Mouse (Mus musculus) forebrain, embryonic 11.5 days (tissue): ENCODE measurements around the gene Tmem127. TPM values are rescaled to one million over a fixed set of nuclear protein-coding genes. Genes with fewer than 3 reads are reported as not detected.
"Not testable (repeated sequence)": the region's sequence is repeated elsewhere in the genome, so short reads cannot be mapped to it uniquely, and the experiment has no call there.

Source experiments
- ATAC-seq: fragments of 200-750 bp; cut with Nextera tagmentation; replicated peaks from 2 replicates; pipeline ENCODE4 v1.8.0; 2017; ENCODE audit warnings: moderate TSS enrichment; ENCODE audit not compliant: low FRiP score
- DNase-seq: peaks from one replicate; pipeline ENCODE4 v3.0.0-alpha.2; 2017; ENCODE audit warnings: low spot score
- H3K27ac ChIP-seq: fragments of 300-500 bp; sonication (generic); 2 replicates; pipeline ENCODE4 v1.5.1; 2014; ENCODE audit warnings: low read depth, low read length
- H3K27me3 ChIP-seq: fragments of 300-500 bp; sonication (generic); 2 replicates; pipeline ENCODE4 v1.6.1; 2014; ENCODE audit warnings: mild to moderate bottlenecking, low read length, mixed read lengths; ENCODE audit not compliant: control insufficient read depth, insufficient read depth
- H3K36me3 ChIP-seq: fragments of 300-500 bp; sonication (generic); 2 replicates; pipeline ENCODE4 v1.6.1; 2014; ENCODE audit warnings: mild to moderate bottlenecking, low read length, moderate library complexity, mixed read lengths; ENCODE audit not compliant: control insufficient read depth, insufficient read depth
- H3K4me1 ChIP-seq: fragments of 300-500 bp; sonication (generic); replicated peaks from 2 replicates; pipeline ENCODE4 v1.6.1; 2014; ENCODE audit warnings: low read length, mixed read lengths; ENCODE audit not compliant: control insufficient read depth, insufficient read depth
- H3K4me2 ChIP-seq: fragments of 300-500 bp; sonication (generic); 2 replicates; pipeline ENCODE4 v1.6.1; 2014; ENCODE audit warnings: low read depth, mild to moderate bottlenecking, low read length, moderate library complexity, mixed read lengths; ENCODE audit not compliant: severe bottlenecking
- H3K4me3 ChIP-seq: fragments of 300-500 bp; sonication (generic); 2 replicates; pipeline ENCODE4 v1.5.1; 2014; ENCODE audit warnings: low read depth, low read length
- H3K9ac ChIP-seq: fragments of 300-500 bp; sonication (generic); 2 replicates; pipeline ENCODE4 v1.6.1; 2014; ENCODE audit warnings: low read length
- H3K9me3 ChIP-seq: fragments of 300-500 bp; sonication (generic); 2 replicates; pipeline ENCODE4 v1.6.1; 2016; ENCODE audit warnings: low read length, mixed read lengths; ENCODE audit not compliant: control insufficient read depth
- WGBS: fragments of 180-500 bp; shearing (Covaris S2); extraction: QIAGEN DNeasy Blood & Tissue Kit; methylation state at CpG from one replicate; pipeline ENCODE4 v1.1.7; 2014; 5-methylcytosine and 5-hydroxymethylcytosine counted together
- polyA plus RNA-seq: library from polyadenylated mRNA; unstranded; fragments of >200 nt; fragmentation: Nextera tagmentation; extraction: Ambion mirVana; gene quantifications from 2 replicates; pipeline ENCODE4 v1.2.1, GENCODE M21; 2014

Gene Tmem127
- polyA plus RNA-seq, 1 experiment from 2014 or later = 23.0 TPM

- H3K4me2 ChIP-seq = not testable (repeated sequence)
These were observed 24.3 kb downstream of the Tmem127 start for GRCm38 (mm10) chr2:127272049-127272448.

GRCm38 (mm10) chr2:127272806-127273205 lies 25.1 kb downstream of the Tmem127 start:
- Histone ChIP-seq H3K27ac (no peak overlapping the region), H3K27me3 (no peaks in the 10 kb centered on the region), H3K9me3 (no peaks in the 10 kb centered on the region), H3K4me3 (no peak overlapping the region), H3K9ac (no peak overlapping the region), H3K36me3 (no peaks in the 10 kb centered on the region), H3K4me1 (no peaks in the 10 kb centered on the region), H3K4me2 (no peak overlapping the region)
- ATAC-seq (no peak), DNase-seq (no peak)
- 93% methylated on average over 3 of the region's 3 CpGs for WGBS

More at GRCm38 (mm10) chr2:127272049-127272448, 24.3 kb downstream of the Tmem127 start:
- H3K27me3 ChIP-seq, H3K9me3 ChIP-seq, H3K36me3 ChIP-seq, H3K4me1 ChIP-seq, DNase-seq, H3K9ac ChIP-seq, ATAC-seq, H3K4me3 ChIP-seq, H3K27ac ChIP-seq: not testable (repeated sequence)
- 97% methylated on average over 4 of the region's 4 CpGs for WGBS

GRCm38 (mm10) chr2:127274590-127274989 lies 26.9 kb downstream of the Tmem127 start:
- Histone ChIP-seq H3K9me3 (no peaks in the 10 kb centered on the region), H3K4me1 (no peaks in the 10 kb centered on the region), H3K9ac (no peak overlapping the region), H3K4me3 (no peak overlapping the region), H3K4me2 (no peak overlapping the region), H3K27me3 (no peaks in the 10 kb centered on the region), H3K36me3 (no peaks in the 10 kb centered on the region), H3K27ac (no peak overlapping the region)
- DNase-seq (no peak), ATAC-seq (no peak)
- WGBS = 95% methylated on average over 2 of the region's 2 CpGs

GRCm38 (mm10) chr2:127275551-127276320 lies 28.0 kb downstream of the Tmem127 start:
- no peaks in the 10 kb centered on the region for H3K9me3 ChIP-seq
- H3K4me1 ChIP-seq = no peaks in the 10 kb centered on the region
- H3K4me3 ChIP-seq = no peak overlapping the region
- WGBS = 86% methylated on average over 5 of the region's 5 CpGs
- no peak overlapping the region for H3K27ac ChIP-seq
- DNase-seq (no peak), ATAC-seq (no peak)
- H3K27me3 ChIP-seq = no peaks in the 10 kb centered on the region
- no peak overlapping the region for H3K4me2 ChIP-seq
- H3K9ac ChIP-seq = no peak overlapping the region
- H3K36me3 ChIP-seq = no peaks in the 10 kb centered on the region

- DNase-seq (no peak), ATAC-seq (no peak)
- Histone ChIP-seq H3K9ac (no peak overlapping the region), H3K4me1 (no peaks in the 10 kb centered on the region), H3K27me3 (no peaks in the 10 kb centered on the region), H3K9me3 (no peaks in the 10 kb centered on the region), H3K4me2 (no peak overlapping the region), H3K4me3 (no peak overlapping the region), H3K27ac (no peak overlapping the region), H3K36me3 (no peaks in the 10 kb centered on the region)
These were observed 30.5 kb downstream of the Tmem127 start for GRCm38 (mm10) chr2:127278162-127278561.

- Histone ChIP-seq H3K27me3 (no peaks in the 10 kb centered on the region), H3K9ac (no peak overlapping the region), H3K4me2 (no peak overlapping the region), H3K27ac (no peak overlapping the region), H3K36me3 (peaks cover 11% of the 10 kb centered on the region), H3K9me3 (no peaks in the 10 kb centered on the region), H3K4me3 (no peak overlapping the region), H3K4me1 (no peaks in the 10 kb centered on the region)
- DNase-seq (no peak), ATAC-seq (no peak)
- 85% methylated on average over 4 of the region's 4 CpGs for WGBS
These were observed 44.5 kb downstream of the Tmem127 start for GRCm38 (mm10) chr2:127292250-127292649.

- ATAC-seq = no peak
These were observed 49.5 kb downstream of the Tmem127 start for GRCm38 (mm10) chr2:127297001-127297805.

GRCm38 (mm10) chr2:127298056-127298455 lies 50.3 kb downstream of the Tmem127 start:
- Histone ChIP-seq H3K27ac (no peak overlapping the region), H3K4me1 (no peaks in the 10 kb centered on the region), H3K27me3 (no peaks in the 10 kb centered on the region), H3K9ac (no peak overlapping the region), H3K9me3 (no peaks in the 10 kb centered on the region), H3K36me3 (peaks cover 14% of the 10 kb centered on the region), H3K4me2 (no peak overlapping the region), H3K4me3 (no peak overlapping the region)
- DNase-seq = no peak
- no peak for ATAC-seq
- 100% methylated on average over 1 of the region's 1 CpGs for WGBS

More at GRCm38 (mm10) chr2:127297001-127297805, 49.5 kb downstream of the Tmem127 start:
- Histone ChIP-seq H3K9ac (no peak overlapping the region), H3K4me2 (no peak overlapping the region), H3K4me3 (no peak overlapping the region), H3K36me3 (peaks cover 15% of the 10 kb centered on the region), H3K27me3 (no peaks in the 10 kb centered on the region), H3K4me1 (no peaks in the 10 kb centered on the region), H3K27ac (no peak overlapping the region), H3K9me3 (no peaks in the 10 kb centered on the region)
- WGBS = 94% methylated on average over 7 of the region's 7 CpGs
- no peak for DNase-seq
